In the genomic region with DNA sequence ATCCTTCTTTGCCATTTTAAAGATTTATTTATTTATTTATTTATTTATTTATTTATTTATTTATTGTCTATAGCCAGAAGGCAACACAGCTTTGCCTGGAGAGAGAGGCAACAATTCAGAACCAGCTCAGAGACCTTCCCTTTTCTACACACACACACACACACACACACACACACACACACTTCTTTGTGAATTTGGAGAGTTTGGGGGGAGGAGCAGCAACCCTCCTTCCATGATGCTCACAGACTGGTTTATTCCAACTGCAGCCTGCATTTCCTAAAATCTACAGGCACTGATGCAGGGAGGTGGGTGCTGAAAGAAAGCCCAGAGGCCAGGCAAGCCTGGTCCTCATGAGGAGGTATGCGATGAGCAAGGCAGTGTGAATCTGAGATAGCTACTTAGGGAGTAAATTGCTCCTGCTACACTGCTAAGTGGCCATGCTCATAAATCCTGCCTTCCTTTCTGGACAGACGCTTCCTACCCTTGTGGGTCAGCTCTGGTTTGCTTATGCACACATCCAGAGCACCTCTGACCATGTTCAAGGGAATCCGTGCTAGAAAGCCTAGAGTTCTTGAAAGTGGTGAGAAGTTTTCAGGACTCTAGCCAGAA, we compare ENCODE assay signal across 9 mouse cellular contexts. TPM values are rescaled to one million over a fixed set of nuclear protein-coding genes. Genes with fewer than 3 reads are reported as not detected.
DNase-seq lines count a peak whose midpoint lies in the region; ATAC-seq lines count a peak whose summit lies in the region.
"Had no signal": no experiment of that assay in that cellular context is flagged by ENCODE, and none has a peak within 500 bp of the region (broad histone marks: within the 10 kb centered on the region; RNA-seq: fewer than 3 reads in every experiment).

No protein-coding gene starts in this region.

- no peaks in the 10 kb centered on the region for H3K36me3 ChIP-seq in hindbrain, embryonic 12.5 days
- H3K36me3 ChIP-seq in neural tube, embryonic 11.5 days (ENCODE audit: control insufficient read depth, insufficient read depth, low read length): no peaks in the 10 kb centered on the region

- peak overlapping the region; percentile 62; the same call in 1 of the 2 replicates for H3K27ac ChIP-seq in hindbrain, embryonic 12.5 days
- H3K27ac ChIP-seq in neural tube, embryonic 11.5 days (ENCODE audit: low read depth, low read length): peak overlapping the region; percentile 53; the same call in 1 of the 2 replicates

- H3K4me2 ChIP-seq in hindbrain, embryonic 12.5 days (replicated peaks): peak overlapping the region; percentile 86
- H3K4me2 ChIP-seq in neural tube, embryonic 11.5 days (ENCODE audit: low read depth): peak overlapping the region; percentile 89

- WGBS in hindbrain, embryonic 12.5 days: 14% methylated on average over 3 of the region's 3 CpGs
- WGBS in neural tube, embryonic 11.5 days: 13% methylated on average over 3 of the region's 3 CpGs

- H3K27me3 ChIP-seq in hindbrain, embryonic 12.5 days: peaks cover 20% of the 10 kb centered on the region
- H3K27me3 ChIP-seq in neural tube, embryonic 11.5 days (ENCODE audit: control insufficient read depth, insufficient read depth, low read length): peaks cover 13% of the 10 kb centered on the region

- peak overlapping the region; percentile 85 for H3K4me3 ChIP-seq in hindbrain, embryonic 12.5 days
- H3K4me3 ChIP-seq in neural tube, embryonic 11.5 days (ENCODE audit: low read depth, low read length): peak overlapping the region; percentile 74

- peak overlapping the region; percentile 61 for H3K9ac ChIP-seq in hindbrain, embryonic 12.5 days
- H3K9ac ChIP-seq in neural tube, embryonic 11.5 days (ENCODE audit: low read length): peak overlapping the region; percentile 69

- DNase-seq in kidney, postnatal 4 days: peak; percentile 16 to 33
- DNase-seq in kidney, postnatal 25 days: no peak
- peak; percentile 43 for DNase-seq in embryo, embryonic 10 days (ENCODE audit: low spot score)
- DNase-seq in neural tube, embryonic 11.5 days (ENCODE audit: low spot score): peak; percentile 34
- no peak for DNase-seq in spleen, postnatal 14 days (ENCODE audit: low spot score in 2 of 2)
- no peak for DNase-seq in layer of hippocampus, adult 9-10 months (ENCODE audit: low spot score)
- no peak for DNase-seq in adrenal gland, postnatal 36 days

- H3K4me1 ChIP-seq in hindbrain, embryonic 12.5 days: peaks cover 17% of the 10 kb centered on the region; the same call in 1 of the 2 replicates
- peaks cover 6% of the 10 kb centered on the region for H3K4me1 ChIP-seq in neural tube, embryonic 11.5 days (ENCODE audit: control insufficient read depth, insufficient read depth, low read length)

- ATAC-seq in hindbrain, embryonic 12.5 days (ENCODE audit: low FRiP score): no peak
- ATAC-seq in neural tube, embryonic 11.5 days (ENCODE audit: insufficient read depth, low FRiP score, low TSS enrichment): no peak

- no peaks in the 10 kb centered on the region for H3K9me3 ChIP-seq in hindbrain, embryonic 12.5 days (replicated peaks)
- no peaks in the 10 kb centered on the region for H3K9me3 ChIP-seq in neural tube, embryonic 11.5 days (ENCODE audit: control insufficient read depth, low read length)

RNA-seq across cellular contexts. Expression of a gene that starts 1.8 kb away (rescaled TPM):
- 21.5 and 21.7 TPM in 2 replicates for polyA plus RNA-seq in hindbrain, embryonic 12.5 days (2016; fragmentation: Nextera tagmentation; extraction: Ambion mirVana)
- 15.1 and 17.5 TPM in 2 replicates for polyA plus RNA-seq in neural tube, embryonic 11.5 days (2014; fragmentation: Nextera tagmentation; extraction: Ambion mirVana)
- total RNA-seq in adrenal gland, postnatal 36 days (2021): 1 to 10 TPM; 3.3 to 3.9 TPM
- total RNA-seq: MEL had no signal

Comparison
In these comparisons a context has a peak if more than half of its experiments do, and no peak if none do; other contexts are left out.
1. DNase-seq: peak in kidney, postnatal 4 days (2 of 2), embryo, embryonic 10 days (single experiment) and neural tube, embryonic 11.5 days (single experiment); none in kidney, postnatal 25 days (0 of 2), spleen, postnatal 14 days (0 of 2), layer of hippocampus, adult 9-10 months (single experiment) and adrenal gland, postnatal 36 days (0 of 2).